ENCODE assay signal across 26 mouse cellular contexts in the genomic region with DNA sequence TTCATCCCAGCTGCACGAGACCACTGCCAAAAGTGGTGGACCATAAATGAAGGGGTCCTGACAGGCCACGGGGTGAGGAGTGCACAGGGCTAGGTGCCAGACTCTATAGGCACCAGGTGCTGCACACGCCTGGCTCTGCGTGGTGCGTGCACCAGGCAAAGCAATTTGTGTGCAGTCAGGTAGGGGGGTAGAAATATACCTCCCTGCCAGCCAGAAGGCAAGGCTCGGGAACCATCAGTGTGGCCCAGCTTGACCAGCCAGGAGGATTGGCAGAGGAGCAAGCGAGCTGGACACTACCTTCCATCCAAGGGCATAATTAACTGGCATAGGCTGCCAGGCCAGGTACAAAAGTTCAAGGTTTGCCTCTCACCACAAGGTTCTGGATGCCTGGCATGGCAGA.
DNase-seq lines count a peak whose midpoint lies in the region; ATAC-seq and TF ChIP-seq lines count a peak whose summit lies in the region.
"Had no signal": no experiment of that assay in that cellular context is flagged by ENCODE, and none has a peak within 500 bp of the region (broad histone marks: within the 10 kb centered on the region; RNA-seq: fewer than 3 reads in every experiment).

No protein-coding gene starts in this region.

- no peak overlapping the region for H3K4me3 ChIP-seq in liver, adult 2 months (ENCODE audit: insufficient read depth, low read depth, low read length)
- no peak overlapping the region for H3K4me3 ChIP-seq in liver, embryonic 11.5 days (ENCODE audit: low read depth, low read length)
- H3K4me3 ChIP-seq in limb, embryonic 10.5 days, result no peak overlapping the region
- H3K4me3 ChIP-seq in kidney, embryonic 14.5 days (ENCODE audit: low read length), result no peak overlapping the region
- H3K4me3 ChIP-seq: embryonic facial prominence, embryonic 12.5 days; forebrain, embryonic 13.5 days; heart, adult 2 months; hindbrain, embryonic 15.5 days; intestine, embryonic 15.5 days; limb, embryonic 12.5 days; liver, embryonic 13.5 days; megakaryocyte, embryonic 14.5 days; midbrain, embryonic 15.5 days had no signal

- no peaks in the 10 kb centered on the region for H3K4me1 ChIP-seq in liver, adult 2 months (ENCODE audit: control insufficient read depth, insufficient read depth, low read length)
- 0 out of 2 replicates have a peak, but pooled peaks cover 7% of the 10 kb centered on the region for H3K4me1 ChIP-seq in liver, embryonic 11.5 days (replicated peaks; ENCODE audit: control insufficient read depth, insufficient read depth, low read length)
- peaks cover 43% of the 10 kb centered on the region for H3K4me1 ChIP-seq in limb, embryonic 10.5 days
- peaks cover 16% of the 10 kb centered on the region for H3K4me1 ChIP-seq in kidney, embryonic 14.5 days (ENCODE audit: control insufficient read depth, insufficient read depth, low read length)
- H3K4me1 ChIP-seq: liver, embryonic 13.5 days had no signal

- H3K27ac ChIP-seq in liver, adult 2 months (replicated peaks; ENCODE audit: insufficient read depth, low read depth, low read length), result no peak overlapping the region
- H3K27ac ChIP-seq in liver, embryonic 11.5 days (ENCODE audit: low read depth, low read length), result no peak overlapping the region
- H3K27ac ChIP-seq in limb, embryonic 10.5 days, result peak overlapping the region; percentile 39; the same call in 1 of the 2 replicates
- H3K27ac ChIP-seq in kidney, embryonic 14.5 days (ENCODE audit: low read depth, low read length), result no peak overlapping the region
- H3K27ac ChIP-seq: embryonic facial prominence, embryonic 12.5 days; forebrain, embryonic 13.5 days; heart, adult 2 months; hindbrain, embryonic 15.5 days; intestine, embryonic 15.5 days; limb, embryonic 12.5 days; liver, embryonic 13.5 days; midbrain, embryonic 15.5 days; stomach, postnatal 0 days had no signal

- no peaks in the 10 kb centered on the region for H3K79me2 ChIP-seq in liver, adult 2 months (ENCODE audit: control insufficient read depth, insufficient read depth, low read length)

- WGBS in liver, adult 2 months, result 92% methylated on average over 7 of the region's 7 CpGs
- 86% methylated on average over 7 of the region's 7 CpGs for WGBS in liver, embryonic 11.5 days
- 93% methylated on average over 7 of the region's 7 CpGs for WGBS in limb, embryonic 10.5 days
- WGBS in kidney, embryonic 14.5 days, result 91% methylated on average over 7 of the region's 7 CpGs

- no peak for ATAC-seq in liver, embryonic 11.5 days (replicated peaks; ENCODE audit: low FRiP score)
- ATAC-seq in kidney, embryonic 14.5 days (ENCODE audit: low FRiP score, low TSS enrichment), result no peak
- ATAC-seq: forebrain, embryonic 13.5 days; intestine, embryonic 15.5 days; midbrain, embryonic 15.5 days had no signal

- TF ChIP-seq POLR2A in liver, adult 2 months (IDR thresholded peaks at IDR 0.05; ENCODE audit: extremely low read depth, insufficient read depth, low read length), result no peak

- no peaks in the 10 kb centered on the region for H3K36me3 ChIP-seq in liver, adult 2 months (ENCODE audit: control insufficient read depth, insufficient read depth, low read length)
- no peaks in the 10 kb centered on the region for H3K36me3 ChIP-seq in liver, embryonic 11.5 days (ENCODE audit: control insufficient read depth, insufficient read depth, low read length)
- H3K36me3 ChIP-seq in limb, embryonic 10.5 days, result peaks cover 13% of the 10 kb centered on the region
- no peaks in the 10 kb centered on the region for H3K36me3 ChIP-seq in kidney, embryonic 14.5 days (ENCODE audit: control insufficient read depth, insufficient read depth, low read length)
- H3K36me3 ChIP-seq: embryonic facial prominence, embryonic 12.5 days; hindbrain, embryonic 15.5 days; intestine, embryonic 15.5 days; liver, embryonic 13.5 days; midbrain, embryonic 15.5 days had no signal

- DNase-seq in cerebellum, adult 11-12 months, result peak; percentile 63
- no peak for DNase-seq in cerebellum, adult 8-10 months
- peak; percentile 50 for DNase-seq in liver, adult 2 months (ENCODE audit: extremely low read depth, low read depth, low spot score)
- no peak for DNase-seq in liver, embryonic 11.5 days (ENCODE audit: low spot score)
- DNase-seq in cerebellum, adult 9-11 months, result peak; percentile 67
- no peak for DNase-seq in limb, embryonic 10.5 days (ENCODE audit: low spot score)
- DNase-seq: adrenal gland, postnatal 36 days; gastrocnemius, postnatal 36 days; heart, adult 2 months; kidney, adult 8-10 months; kidney, postnatal 14 days; liver, embryonic 13.5 days; lung, adult 2 months; lung, postnatal 36 days; right cerebral cortex, postnatal 14 days; thymus, adult 2 months; thymus, postnatal 4 days had no signal

- no peak overlapping the region for H3K4me2 ChIP-seq in liver, embryonic 11.5 days
- no peak overlapping the region for H3K4me2 ChIP-seq in kidney, embryonic 14.5 days (replicated peaks; ENCODE audit: low read depth, low read length)
- H3K4me2 ChIP-seq: embryonic facial prominence, embryonic 12.5 days; forebrain, embryonic 13.5 days; hindbrain, embryonic 15.5 days; intestine, embryonic 15.5 days; limb, embryonic 12.5 days; liver, embryonic 13.5 days; midbrain, embryonic 15.5 days had no signal

- no peaks in the 10 kb centered on the region for H3K27me3 ChIP-seq in liver, adult 2 months (ENCODE audit: control insufficient read depth, insufficient read depth, low read length)
- H3K27me3 ChIP-seq in liver, embryonic 11.5 days (replicated peaks; ENCODE audit: control insufficient read depth, insufficient read depth, low read length), result no peaks in the 10 kb centered on the region
- H3K27me3 ChIP-seq in limb, embryonic 10.5 days (ENCODE audit: low read depth, poor library complexity, severe bottlenecking), result no peaks in the 10 kb centered on the region
- H3K27me3 ChIP-seq in kidney, embryonic 14.5 days (ENCODE audit: control insufficient read depth, insufficient read depth, low read length), result no peaks in the 10 kb centered on the region
- H3K27me3 ChIP-seq: embryonic facial prominence, embryonic 12.5 days; forebrain, embryonic 13.5 days; hindbrain, embryonic 15.5 days; intestine, embryonic 15.5 days; limb, embryonic 12.5 days; liver, embryonic 13.5 days; midbrain, embryonic 15.5 days had no signal

- H3K9ac ChIP-seq in liver, adult 2 months (ENCODE audit: low read depth, low read length), result no peak overlapping the region
- H3K9ac ChIP-seq in liver, embryonic 11.5 days (ENCODE audit: low read depth, low read length), result no peak overlapping the region
- no peak overlapping the region for H3K9ac ChIP-seq in kidney, embryonic 14.5 days (ENCODE audit: low read depth, low read length)
- H3K9ac ChIP-seq: embryonic facial prominence, embryonic 12.5 days; forebrain, embryonic 13.5 days; hindbrain, embryonic 15.5 days; intestine, embryonic 15.5 days; limb, embryonic 12.5 days; liver, embryonic 13.5 days; midbrain, embryonic 15.5 days had no signal

- TF ChIP-seq CTCF in liver, adult 2 months (IDR thresholded peaks at IDR 0.05; ENCODE audit: low read depth, low read length), result no peak

- no peaks in the 10 kb centered on the region for H3K9me3 ChIP-seq in liver, embryonic 11.5 days (ENCODE audit: control insufficient read depth, low read length)
- no peaks in the 10 kb centered on the region for H3K9me3 ChIP-seq in limb, embryonic 10.5 days (replicated peaks)
- no peaks in the 10 kb centered on the region for H3K9me3 ChIP-seq in kidney, embryonic 14.5 days (ENCODE audit: control insufficient read depth, low read length)
- H3K9me3 ChIP-seq: embryonic facial prominence, embryonic 12.5 days; forebrain, embryonic 13.5 days; hindbrain, embryonic 15.5 days; intestine, embryonic 15.5 days; limb, embryonic 12.5 days; liver, embryonic 13.5 days; midbrain, embryonic 15.5 days had no signal

Comparison
In these comparisons a context has a peak if more than half of its experiments do, and no peak if none do; other contexts are left out.
1. DNase-seq: peak in cerebellum, adult 11-12 months (single experiment), liver, adult 2 months (single experiment) and cerebellum, adult 9-11 months (single experiment); none in cerebellum, adult 8-10 months (single experiment), liver, embryonic 11.5 days (single experiment) and limb, embryonic 10.5 days (single experiment).